Mouse (Mus musculus) heart, adult 11 months (tissue): ENCODE results near the gene Tbc1d2.

ENCODE experiments used
- DNase-seq: peaks from one replicate; pipeline ENCODE4 v3.0.0; 2022

Tbc1d2 gene

DNA sequence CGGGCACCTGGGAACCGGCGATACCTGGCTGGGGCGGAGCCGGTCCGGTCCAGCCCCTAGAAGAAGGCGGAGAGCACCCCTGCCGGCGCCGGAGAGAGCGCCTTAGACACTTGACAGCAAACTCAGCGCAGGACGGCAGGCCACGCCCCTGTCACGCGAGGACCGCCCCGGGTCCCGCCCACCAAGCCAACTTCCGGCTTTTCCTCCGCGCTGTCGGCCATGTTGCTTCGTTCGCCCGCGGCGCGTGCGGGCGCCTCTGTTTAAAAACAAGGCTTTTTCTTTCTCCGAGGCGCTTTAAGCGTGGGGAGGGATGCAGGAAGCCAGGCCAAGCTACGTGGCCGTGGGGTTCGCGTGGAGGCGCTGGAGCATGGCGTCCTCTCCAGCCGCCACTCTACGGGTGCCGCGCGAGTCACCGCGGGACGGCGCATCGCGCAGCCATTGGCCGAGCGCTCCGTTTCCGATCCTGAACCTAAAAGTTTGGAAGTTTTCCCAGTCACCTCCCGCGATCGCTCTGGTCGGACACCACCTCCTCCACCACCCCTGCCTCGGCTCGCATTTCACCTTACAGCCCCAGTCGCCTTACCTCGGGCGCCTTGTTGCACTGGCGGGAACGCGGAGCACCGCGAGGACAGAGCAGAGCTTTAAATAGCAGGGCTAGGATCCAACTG, at the start of gene Tbc1d2:
TSS of gene Tbc1d2 (minus strand) at position 124 of the 668 bp plus-strand sequence.
- DNase-seq: peak; percentile 99

DNA sequence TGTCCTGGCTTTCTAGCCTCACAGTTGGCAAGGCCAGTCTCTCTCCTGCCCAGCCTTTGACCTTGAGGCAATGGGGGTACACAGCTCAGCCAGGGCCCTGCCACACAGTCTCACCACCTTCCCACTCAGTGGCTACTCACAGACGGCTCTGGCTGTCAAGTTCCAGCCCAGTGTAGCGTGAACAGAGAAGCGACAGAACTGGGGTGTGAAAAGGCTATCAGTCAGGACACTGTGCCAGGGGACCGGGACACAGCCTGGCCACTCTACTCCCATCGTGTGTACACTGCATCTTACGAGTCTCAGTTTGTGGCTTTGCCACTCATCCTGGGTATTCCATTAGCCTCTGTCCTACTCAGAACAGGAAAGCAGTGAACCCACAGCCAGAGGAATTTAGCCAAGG, 46.5 kb upstream of the Tbc1d2 start:
- DNase-seq: no peak

GRCm38 (mm10) chr4:46690565-46690964, 40.6 kb upstream of the Tbc1d2 start:
- DNase-seq: no peak

DNA sequence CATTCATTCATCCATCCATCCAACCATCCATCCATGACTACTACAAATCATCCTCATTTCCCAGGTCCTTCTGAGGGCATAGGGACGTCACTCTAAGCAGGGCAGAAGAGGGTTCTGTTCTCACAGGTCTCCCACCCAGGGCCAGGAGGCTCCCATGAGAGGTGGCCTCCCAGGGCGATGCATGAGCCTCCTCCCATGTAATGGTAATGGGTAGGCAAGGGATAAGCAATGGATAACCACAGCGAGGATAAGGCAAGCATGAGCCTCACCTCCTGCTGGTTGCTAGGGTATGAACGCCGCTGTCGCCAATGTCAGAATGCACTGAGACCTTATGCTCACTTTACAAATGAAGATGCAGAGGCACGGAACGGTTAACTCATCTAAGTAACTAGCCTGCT, 40.0 kb upstream of the Tbc1d2 start:
- DNase-seq: no peak

- peak; percentile 90 for DNase-seq
Observed at GRCm38 (mm10) chr4:46689397-46690022, 39.5 kb upstream of the Tbc1d2 start.

- DNase-seq: no peak
Observed at GRCm38 (mm10) chr4:46688213-46688832, 38.3 kb upstream of the Tbc1d2 start.

- peak; percentile 88 for DNase-seq
Observed at GRCm38 (mm10) chr4:46684160-46684559, 34.2 kb upstream of the Tbc1d2 start.

GRCm38 (mm10) chr4:46676646-46677045, 26.6 kb upstream of the Tbc1d2 start:
- DNase-seq: no peak

DNA sequence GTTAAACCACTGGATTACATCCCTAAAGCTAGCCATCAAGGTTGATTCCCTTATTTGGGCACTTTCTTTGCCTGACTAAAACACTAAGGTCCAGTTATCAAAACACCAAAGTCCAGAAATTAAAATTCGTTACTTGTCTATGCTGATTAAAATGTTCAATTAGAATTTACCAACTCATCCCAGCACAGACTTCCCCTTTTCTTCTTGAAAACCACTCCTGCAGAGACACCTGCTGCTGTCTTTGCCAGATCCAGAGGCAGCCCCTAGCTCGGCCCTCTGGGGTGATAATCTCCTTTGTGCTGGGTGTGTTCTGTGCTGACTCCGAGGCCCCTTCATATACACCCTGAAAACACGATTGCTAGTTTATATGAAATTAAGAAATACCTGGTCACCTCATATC, 26.0 kb upstream of the Tbc1d2 start:
- no peak for DNase-seq

DNA sequence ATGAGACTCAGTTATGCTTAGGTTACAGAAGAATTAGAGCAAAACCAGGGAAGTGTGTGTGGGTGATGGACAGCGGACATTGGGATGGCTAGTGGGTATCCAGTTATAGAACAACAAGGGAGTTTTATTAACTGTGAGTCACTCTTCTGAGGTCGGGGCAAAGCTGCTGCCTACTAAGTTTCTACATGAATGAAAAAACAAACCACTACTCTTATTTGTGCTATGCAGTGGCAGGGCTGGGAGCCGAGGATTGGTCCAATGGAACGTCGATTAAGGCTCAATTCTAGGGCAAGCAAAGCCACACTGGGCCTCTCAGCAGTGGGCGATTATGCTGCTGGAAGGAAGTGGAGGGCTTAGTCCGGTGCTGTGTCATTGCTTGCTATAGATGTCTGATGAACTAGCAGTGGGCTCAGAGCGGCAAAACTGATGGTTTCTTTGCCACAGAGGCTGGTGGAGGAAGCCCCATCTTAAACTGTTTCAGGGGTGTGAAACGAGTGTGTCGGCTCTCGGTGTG, 25.3 kb upstream of the Tbc1d2 start:
- no peak for DNase-seq

GRCm38 (mm10) chr4:46668620-46669019, 18.6 kb upstream of the Tbc1d2 start:
- no peak for DNase-seq

DNA sequence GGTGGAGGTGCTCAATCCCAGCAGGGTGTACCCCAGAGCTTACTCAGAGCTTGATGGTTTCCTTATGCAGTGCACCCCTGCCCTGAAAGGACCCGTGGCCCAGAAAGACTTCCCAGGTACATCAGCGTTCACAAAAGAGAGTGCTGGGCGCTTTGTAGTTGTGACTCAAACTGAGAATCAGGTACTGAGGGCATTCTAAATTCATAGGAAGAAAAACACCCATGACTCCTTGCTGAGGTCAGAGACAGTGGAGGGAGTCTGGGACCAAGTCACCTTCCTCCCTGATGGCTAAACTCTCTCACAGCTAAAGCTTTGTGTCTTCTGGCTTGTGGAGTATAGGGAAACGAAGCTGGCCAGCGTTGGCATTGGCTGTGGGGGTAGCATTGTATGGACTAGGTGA, 16.4 kb upstream of the Tbc1d2 start:
- no peak for DNase-seq

- no peak for DNase-seq
Observed at GRCm38 (mm10) chr4:46665371-46665774, 15.4 kb upstream of the Tbc1d2 start.

- DNase-seq: peak; percentile 96
Observed at GRCm38 (mm10) chr4:46664123-46665009, 14.4 kb upstream of the Tbc1d2 start.

- no peak for DNase-seq
Observed at GRCm38 (mm10) chr4:46661433-46661832, 11.4 kb upstream of the Tbc1d2 start.

- no peak for DNase-seq
Observed at GRCm38 (mm10) chr4:46658946-46659345, 8.9 kb upstream of the Tbc1d2 start.

DNA sequence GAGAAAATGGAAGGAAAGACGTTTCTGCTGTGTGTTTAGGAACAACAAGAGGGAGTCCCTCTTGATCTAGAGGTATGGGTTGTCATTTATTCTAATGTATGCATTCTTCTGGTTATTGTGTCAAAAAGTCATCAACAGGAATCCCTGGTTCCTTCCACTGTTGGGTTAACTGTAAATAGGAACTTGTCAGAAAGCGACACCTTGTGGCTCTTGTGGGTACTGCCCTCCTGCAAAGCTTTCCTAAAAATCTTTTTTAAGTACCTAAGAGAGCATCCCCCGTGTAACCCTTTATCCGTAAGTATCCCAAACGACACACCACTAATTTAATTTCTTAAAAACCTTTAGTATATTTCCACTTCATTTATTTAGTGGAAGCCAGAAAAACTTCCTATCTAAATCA, 7.1 kb upstream of the Tbc1d2 start:
- DNase-seq: no peak

DNA sequence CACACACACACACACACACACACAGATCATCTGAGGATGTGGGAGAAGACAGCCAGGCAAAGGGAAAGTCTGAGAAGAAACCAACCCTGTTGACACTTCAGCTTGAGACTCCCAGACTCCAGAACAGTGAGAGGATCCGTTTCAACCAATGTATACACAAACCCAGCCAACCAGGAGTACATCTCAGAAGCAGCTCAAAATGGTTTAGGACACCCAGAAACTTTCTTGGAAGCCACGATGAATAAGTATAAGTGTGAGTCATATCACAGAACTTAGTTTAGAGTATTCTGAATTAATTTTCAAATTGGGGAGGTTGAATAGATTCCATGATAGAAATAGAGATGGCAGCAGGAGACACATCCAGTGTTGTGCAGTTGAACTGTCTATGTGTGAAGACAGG, 5.9 kb upstream of the Tbc1d2 start:
- no peak for DNase-seq

DNA sequence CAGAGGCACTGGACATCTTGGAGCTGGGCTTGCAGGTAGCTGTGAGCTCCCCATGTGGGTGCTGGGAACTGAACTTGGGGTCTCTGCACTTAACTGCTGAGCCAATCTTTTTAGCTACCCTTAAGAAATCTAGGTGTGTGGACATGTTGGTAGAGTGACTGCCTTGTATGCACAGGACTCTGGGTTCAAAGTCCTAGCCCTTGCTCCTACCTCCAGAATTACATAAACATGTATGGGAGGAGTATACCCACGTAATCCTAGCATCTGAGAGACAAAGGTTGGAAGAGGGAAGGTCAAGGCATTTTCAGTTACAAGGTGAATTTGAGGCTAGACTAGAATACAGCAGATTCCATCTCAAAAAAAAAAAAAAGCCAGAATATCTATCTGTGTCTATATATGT, 5.3 kb upstream of the Tbc1d2 start:
- DNase-seq: no peak

DNA sequence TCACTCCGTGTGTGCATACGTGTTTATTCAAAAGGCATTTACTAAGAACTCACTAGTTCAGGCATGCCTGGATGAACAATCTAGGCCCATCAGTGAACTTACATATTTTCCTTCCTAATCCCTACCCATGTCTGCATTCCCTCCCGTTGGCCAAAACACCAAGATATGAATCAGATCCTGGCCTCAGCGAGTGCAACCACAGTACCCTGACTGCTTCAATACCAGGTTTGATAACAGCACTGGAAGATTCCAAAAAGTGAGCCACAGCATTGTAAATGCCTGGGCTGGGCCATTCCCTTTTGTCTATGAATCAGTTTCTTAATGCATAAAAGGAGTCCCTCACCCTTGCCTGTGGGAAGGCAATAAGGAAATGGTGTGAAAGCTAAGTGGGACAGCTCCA, 848 bp downstream of the Tbc1d2 start:
- DNase-seq: no peak

DNA sequence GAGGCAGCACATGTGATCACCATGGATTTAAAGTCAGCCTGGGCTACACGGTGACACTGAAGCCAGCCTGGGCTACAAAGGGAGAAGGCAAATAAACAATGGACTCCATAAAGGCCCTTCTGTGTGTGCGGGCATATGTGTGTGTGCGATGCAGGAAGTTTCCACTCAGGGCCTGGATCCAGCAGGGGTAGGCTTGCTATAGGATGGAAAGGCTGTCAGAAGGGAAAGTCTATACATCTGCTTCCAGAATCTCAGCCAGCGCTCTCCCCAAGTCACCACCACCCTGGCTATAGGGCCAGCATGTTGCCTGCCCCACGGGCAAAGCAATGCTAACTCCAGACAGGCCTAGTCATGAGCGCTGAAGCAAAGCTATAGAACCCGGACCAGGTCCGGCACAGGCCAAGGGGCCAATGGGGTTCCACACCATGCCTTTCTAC, 6.3 kb downstream of the Tbc1d2 start:
- DNase-seq: peak; percentile 91

GRCm38 (mm10) chr4:46642924-46643675, 6.9 kb downstream of the Tbc1d2 start:
- DNase-seq: peak; percentile 98
